19 mouse cellular contexts compared by ENCODE assay signal in genomic region chr1:93206277-93206970, GRCm38 (mm10). TPM values are rescaled to one million over a fixed set of nuclear protein-coding genes. Genes with fewer than 3 reads are reported as not detected.
DNase-seq lines count a peak whose midpoint lies in the region; ATAC-seq and TF ChIP-seq lines count a peak whose summit lies in the region.
"Had no signal": no experiment of that assay in that cellular context is flagged by ENCODE, and none has a peak within 500 bp of the region (broad histone marks: within the 10 kb centered on the region; RNA-seq: fewer than 3 reads in every experiment).

No protein-coding gene starts in this region.

- no peak overlapping the region for H3K27ac ChIP-seq in forebrain, embryonic 11.5 days (ENCODE audit: low read depth, low read length)
- no peak overlapping the region for H3K27ac ChIP-seq in forebrain, embryonic 14.5 days (ENCODE audit: low read depth, low read length)
- no peak overlapping the region; the same call in 1 of the 2 replicates for H3K27ac ChIP-seq in ES-E14 (ENCODE audit: insufficient read depth, low read depth, low read length, poor library complexity, severe bottlenecking)
- H3K27ac ChIP-seq in limb, embryonic 10.5 days, result peak overlapping the region; percentile 63
- H3K27ac ChIP-seq: gastrocnemius, adult 2 months; liver, embryonic 14.5 days; neural tube, embryonic 15.5 days had no signal

- no peaks in the 10 kb centered on the region for H3K36me3 ChIP-seq in forebrain, embryonic 11.5 days (ENCODE audit: control insufficient read depth, insufficient read depth, low read length)
- H3K36me3 ChIP-seq in forebrain, embryonic 14.5 days (ENCODE audit: control insufficient read depth, insufficient read depth, low read length), result no peaks in the 10 kb centered on the region
- no peaks in the 10 kb centered on the region for H3K36me3 ChIP-seq in ES-E14 (ENCODE audit: control insufficient read depth, insufficient read depth, low read length, poor library complexity, severe bottlenecking)
- H3K36me3 ChIP-seq in limb, embryonic 10.5 days, result no peaks in the 10 kb centered on the region
- H3K36me3 ChIP-seq: neural tube, embryonic 15.5 days had no signal

- 0 out of 2 replicates have a peak, but pooled peaks have one; percentile 33 for ATAC-seq in forebrain, embryonic 11.5 days (replicated peaks; ENCODE audit: low FRiP score)
- no peak for ATAC-seq in forebrain, embryonic 14.5 days

- no peaks in the 10 kb centered on the region for H3K4me1 ChIP-seq in forebrain, embryonic 11.5 days (replicated peaks; ENCODE audit: control insufficient read depth, insufficient read depth, low read length)
- H3K4me1 ChIP-seq in forebrain, embryonic 14.5 days (ENCODE audit: control insufficient read depth, insufficient read depth, low read length), result peaks cover 13% of the 10 kb centered on the region
- H3K4me1 ChIP-seq in ES-E14 (ENCODE audit: control insufficient read depth in 2 of 2, insufficient read depth in 2 of 2, low read length in 2 of 2, poor library complexity in 1 of 2), result peaks cover 4 to 30% of the 10 kb centered on the region in 2 experiments; a peak in 3 of 4 replicates
- H3K4me1 ChIP-seq in limb, embryonic 10.5 days, result peaks cover 60% of the 10 kb centered on the region

- WGBS in forebrain, embryonic 11.5 days, result 62% methylated on average over 12 of the region's 12 CpGs
- 58% methylated on average over 12 of the region's 12 CpGs for WGBS in forebrain, embryonic 14.5 days
- 64% methylated on average over 12 of the region's 12 CpGs for WGBS in limb, embryonic 10.5 days

- H3K4me3 ChIP-seq in forebrain, embryonic 11.5 days (ENCODE audit: low read depth, low read length), result no peak overlapping the region
- H3K4me3 ChIP-seq in forebrain, embryonic 14.5 days (ENCODE audit: low read depth, low read length), result no peak overlapping the region
- H3K4me3 ChIP-seq in ES-E14 (ENCODE audit: insufficient read depth in 1 of 2, low read depth in 1 of 2, low read length in 2 of 2, poor library complexity in 1 of 2, severe bottlenecking in 1 of 2), result peak overlapping the region; percentile 53 to 57; a peak in 3 of 4 replicates
- no peak overlapping the region for H3K4me3 ChIP-seq in limb, embryonic 10.5 days
- H3K4me3 ChIP-seq: gastrocnemius, adult 2 months; neural tube, embryonic 15.5 days had no signal

- in situ Hi-C loops in ES-E14 (cut with MboI; ENCODE audit: low sequenced_read_pairs in 2 of 2, unreplicated experiment in 2 of 2), result no loop called here

- H3K27me3 ChIP-seq in forebrain, embryonic 11.5 days (ENCODE audit: control insufficient read depth, insufficient read depth, low read length), result no peaks in the 10 kb centered on the region
- no peaks in the 10 kb centered on the region for H3K27me3 ChIP-seq in forebrain, embryonic 14.5 days (replicated peaks; ENCODE audit: control insufficient read depth, insufficient read depth, low read length)
- H3K27me3 ChIP-seq in limb, embryonic 10.5 days (ENCODE audit: low read depth, poor library complexity, severe bottlenecking), result no peaks in the 10 kb centered on the region
- H3K27me3 ChIP-seq: neural tube, embryonic 15.5 days had no signal

- no peaks in the 10 kb centered on the region for H3K9me3 ChIP-seq in forebrain, embryonic 11.5 days (ENCODE audit: control insufficient read depth, low read length)
- no peaks in the 10 kb centered on the region for H3K9me3 ChIP-seq in forebrain, embryonic 14.5 days (replicated peaks; ENCODE audit: control insufficient read depth, low read length)
- H3K9me3 ChIP-seq in ES-E14 (ENCODE audit: control insufficient read depth, insufficient read depth, low read depth, low read length), result no peaks in the 10 kb centered on the region
- H3K9me3 ChIP-seq in limb, embryonic 10.5 days (replicated peaks), result no peaks in the 10 kb centered on the region
- H3K9me3 ChIP-seq: neural tube, embryonic 15.5 days had no signal

- no peak for DNase-seq in forebrain, embryonic 11.5 days (ENCODE audit: low spot score)
- DNase-seq in forebrain, embryonic 14.5 days (ENCODE audit: low spot score), result no peak
- DNase-seq in left cerebral cortex, postnatal 4 days, result peak; percentile 37
- no peak for DNase-seq in left cerebral cortex, postnatal 14 days (ENCODE audit: low spot score in 2 of 2)
- no peak for DNase-seq in ES-E14 (ENCODE audit: low read depth, low spot score)
- DNase-seq in limb, embryonic 10.5 days (ENCODE audit: low spot score), result no peak
- DNase-seq in gastrocnemius, postnatal 25 days, result no peak
- no peak for DNase-seq in gastrocnemius, adult 18-20 months (ENCODE audit: low spot score)
- DNase-seq: adrenal gland, adult 2 months; B cell, adult 2 months; cerebellum, postnatal 36 days; gastrocnemius, adult 2 months; kidney, adult 18-20 months; thymus, adult 2 months had no signal

- intact Hi-C loops in left cerebral cortex, postnatal 4 days (cut with DNase I), result no loop called here
- intact Hi-C loops in left cerebral cortex, postnatal 14 days (cut with DNase I), result no loop called here

- H3K9ac ChIP-seq in forebrain, embryonic 11.5 days (ENCODE audit: low read length), result no peak overlapping the region
- no peak overlapping the region for H3K9ac ChIP-seq in forebrain, embryonic 14.5 days (ENCODE audit: low read length)
- peak overlapping the region; percentile 17 for H3K9ac ChIP-seq in ES-E14 (ENCODE audit: insufficient read depth, low read depth, low read length, poor library complexity, severe bottlenecking)
- H3K9ac ChIP-seq: liver, embryonic 14.5 days; neural tube, embryonic 15.5 days had no signal

- H3K4me2 ChIP-seq in forebrain, embryonic 11.5 days (ENCODE audit: low read depth, low read length, severe bottlenecking), result no peak overlapping the region
- no peak overlapping the region for H3K4me2 ChIP-seq in forebrain, embryonic 14.5 days (ENCODE audit: low read length)
- H3K4me2 ChIP-seq: heart, embryonic 11.5 days; neural tube, embryonic 15.5 days had no signal

TF ChIP-seq in ES-E14, 5 proteins besides CTCF, POLR2A, EP300 and RAD21:
- TF ChIP-seq ZC3H11A (IDR thresholded peaks at IDR 0.05; ENCODE audit: borderline replicate concordance, low read depth, low read length), result no peak
- TF ChIP-seq ZNF384 (IDR thresholded peaks at IDR 0.05; ENCODE audit: low read depth, low read length), result no peak

RNA-seq across cellular contexts. Expression of gene Sned1, which starts 29.2 kb away (rescaled TPM):
- 2.2 and 3.2 TPM in 2 replicates for polyA plus RNA-seq in forebrain, embryonic 11.5 days (2014; fragmentation: Nextera tagmentation; extraction: Ambion mirVana)
- 1.8 and 2.5 TPM in 2 replicates for polyA plus RNA-seq in forebrain, embryonic 14.5 days (2014; fragmentation: Nextera tagmentation; extraction: Ambion mirVana)
- 1 to 10 TPM; 8.4 to 8.6 TPM for total RNA-seq in left cerebral cortex, postnatal 4 days (2021)
- total RNA-seq in left cerebral cortex, postnatal 14 days (2021), result 1 to 10 TPM; 7.7 to 8.2 TPM
- total RNA-seq in ES-E14 (2012; rRNA removed), result 11.8 and 13.3 TPM in 2 replicates
- polyA plus RNA-seq in limb, embryonic 10.5 days (2016; fragmentation: Nextera tagmentation; extraction: Ambion mirVana), result 12.0 and 27.8 TPM in 2 replicates
- 1 to 10 TPM; 4.6 to 8.0 TPM for total RNA-seq in gastrocnemius, postnatal 25 days (2021)
- total RNA-seq in gastrocnemius, adult 18-20 months (2021), result 1 to 10 TPM; 3.7 to 4.1 TPM

RNA-seq across cellular contexts. Expression of gene Crocc2, which starts 37.9 kb away (rescaled TPM):
- polyA plus RNA-seq in forebrain, embryonic 11.5 days (2014; fragmentation: Nextera tagmentation; extraction: Ambion mirVana), result 0.04 and 0.07 TPM in 2 replicates
- polyA plus RNA-seq in forebrain, embryonic 14.5 days (2014; fragmentation: Nextera tagmentation; extraction: Ambion mirVana), result 0.19 and 0.56 TPM in 2 replicates
- total RNA-seq in left cerebral cortex, postnatal 4 days (2021), result under 1 TPM; 0.91 to 0.94 TPM
- total RNA-seq in left cerebral cortex, postnatal 14 days (2021), result under 1 TPM; 0.07 to 0.19 TPM
- total RNA-seq in ES-E14 (2012; rRNA removed), result 3.1 and 3.2 TPM in 2 replicates
- 0.33 and 0.34 TPM in 2 replicates for polyA plus RNA-seq in limb, embryonic 10.5 days (2016; fragmentation: Nextera tagmentation; extraction: Ambion mirVana)
- not detected for total RNA-seq in gastrocnemius, postnatal 25 days (2021)
- total RNA-seq in gastrocnemius, adult 18-20 months (2021), result not detected
- total RNA-seq: adrenal gland, adult 2 months; gastrocnemius, adult 2 months; monocyte, adult 5-6 weeks had no signal

RNA-seq across cellular contexts. Expression of gene 2310007B03Rik, which starts 45.7 kb away (rescaled TPM):
- polyA plus RNA-seq in forebrain, embryonic 11.5 days (2014; fragmentation: Nextera tagmentation; extraction: Ambion mirVana), result 0.29 and 0.64 TPM in 2 replicates
- 0.10 and 0.19 TPM in 2 replicates for polyA plus RNA-seq in forebrain, embryonic 14.5 days (2014; fragmentation: Nextera tagmentation; extraction: Ambion mirVana)
- not detected for total RNA-seq in left cerebral cortex, postnatal 4 days (2021)
- not detected for total RNA-seq in left cerebral cortex, postnatal 14 days (2021)
- 0.62 and 0.90 TPM in 2 replicates for total RNA-seq in ES-E14 (2012; rRNA removed)
- 0.74 and 1.4 TPM in 2 replicates for polyA plus RNA-seq in limb, embryonic 10.5 days (2016; fragmentation: Nextera tagmentation; extraction: Ambion mirVana)
- not detected for total RNA-seq in gastrocnemius, postnatal 25 days (2021)
- total RNA-seq in gastrocnemius, adult 18-20 months (2021), result not detected
- total RNA-seq: adrenal gland, adult 2 months; gastrocnemius, adult 2 months; left cerebral cortex, postnatal 10 days; monocyte, adult 5-6 weeks had no signal
- polyA plus RNA-seq: adrenal gland, adult 2 months had no signal

Comparison
In these comparisons a context has a peak if more than half of its experiments do, and no peak if none do; other contexts are left out.
1. H3K4me3 ChIP-seq: peak in ES-E14 (2 of 2); none in forebrain, embryonic 11.5 days (single experiment), forebrain, embryonic 14.5 days (single experiment) and limb, embryonic 10.5 days (single experiment).